Mouse (Mus musculus) hindbrain, embryonic 15.5 days (tissue): ENCODE measurements at regions not wholly inside any gene's neighbourhood (a gene's known extent, or its start where the extent isn't known, plus 50 kb on each side); places are given as distances from the start of the nearest gene placed in this dataset.

ENCODE experiments used
- ATAC-seq: fragments of 200-750 bp; cut with Nextera tagmentation; 2 replicates; pipeline ENCODE4 v1.8.0; 2017; ENCODE audit warnings: low read depth, moderate number of reproducible peaks, moderate TSS enrichment; ENCODE audit not compliant: low FRiP score
- H3K27ac ChIP-seq: fragments of 300-500 bp; sonication (generic); replicated peaks from 2 replicates; pipeline ENCODE4 v1.5.1; 2015; ENCODE audit warnings: mild to moderate bottlenecking, inconsistent platforms
- H3K27me3 ChIP-seq: fragments of 300-500 bp; sonication (generic); 2 replicates; pipeline ENCODE4 v1.6.1; 2015; ENCODE audit warnings: control low read depth, inconsistent platforms
- H3K36me3 ChIP-seq: fragments of 300-500 bp; sonication (generic); 2 replicates; pipeline ENCODE4 v1.6.1; 2015; ENCODE audit warnings: control low read depth, inconsistent platforms
- H3K4me1 ChIP-seq: fragments of 300-500 bp; sonication (generic); replicated peaks from 2 replicates; pipeline ENCODE4 v1.6.1; 2015; ENCODE audit warnings: control low read depth, inconsistent platforms
- H3K4me2 ChIP-seq: fragments of 300-500 bp; sonication (generic); 2 replicates; pipeline ENCODE4 v1.6.1; 2015; ENCODE audit warnings: moderate library complexity, mild to moderate bottlenecking, inconsistent platforms
- H3K4me3 ChIP-seq: fragments of 300-500 bp; sonication (generic); 2 replicates; pipeline ENCODE4 v1.5.1; 2015; ENCODE audit warnings: mild to moderate bottlenecking, inconsistent platforms
- H3K9ac ChIP-seq: fragments of 300-500 bp; sonication (generic); 2 replicates; pipeline ENCODE4 v1.6.1; 2015; ENCODE audit warnings: inconsistent platforms
- H3K9me3 ChIP-seq: fragments of 300-500 bp; sonication (generic); 2 replicates; pipeline ENCODE4 v1.6.1; 2016; ENCODE audit warnings: control low read depth, inconsistent platforms
- WGBS: fragments of 180-500 bp; shearing (Covaris S2); methylation state at CpG from one replicate; pipeline ENCODE4 v1.1.7; 2015; 5-methylcytosine and 5-hydroxymethylcytosine counted together

DNA sequence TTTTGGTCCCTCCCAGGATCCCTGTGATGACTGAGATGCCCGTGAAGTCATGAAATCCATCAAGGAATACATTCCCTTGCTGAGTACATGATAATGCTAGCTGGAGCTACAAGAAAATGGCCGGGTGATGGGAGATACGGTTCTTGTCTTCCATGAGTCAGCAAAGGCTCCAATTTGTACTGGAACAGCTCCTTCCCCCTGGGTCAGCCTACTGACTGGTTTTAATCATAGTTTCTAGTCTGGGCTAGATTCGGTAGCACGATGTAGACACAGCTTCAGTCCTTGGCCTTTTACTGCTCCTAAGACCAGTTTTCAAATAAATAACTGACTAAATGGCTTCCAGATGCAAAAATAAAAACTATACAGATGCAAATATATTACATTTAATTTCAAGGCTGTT is 557.5 kb downstream of the Epha4 start:
- no peak for ATAC-seq
- no peaks in the 10 kb centered on the region for H3K9me3 ChIP-seq
- no peak overlapping the region for H3K9ac ChIP-seq
- no peak overlapping the region for H3K4me3 ChIP-seq
- 76% methylated on average over 5 of the region's 5 CpGs for WGBS
- H3K36me3 ChIP-seq: no peaks in the 10 kb centered on the region
- no peak overlapping the region for H3K27ac ChIP-seq
- no peaks in the 10 kb centered on the region for H3K27me3 ChIP-seq
- H3K4me2 ChIP-seq: no peak overlapping the region
- H3K4me1 ChIP-seq: no peaks in the 10 kb centered on the region

DNA sequence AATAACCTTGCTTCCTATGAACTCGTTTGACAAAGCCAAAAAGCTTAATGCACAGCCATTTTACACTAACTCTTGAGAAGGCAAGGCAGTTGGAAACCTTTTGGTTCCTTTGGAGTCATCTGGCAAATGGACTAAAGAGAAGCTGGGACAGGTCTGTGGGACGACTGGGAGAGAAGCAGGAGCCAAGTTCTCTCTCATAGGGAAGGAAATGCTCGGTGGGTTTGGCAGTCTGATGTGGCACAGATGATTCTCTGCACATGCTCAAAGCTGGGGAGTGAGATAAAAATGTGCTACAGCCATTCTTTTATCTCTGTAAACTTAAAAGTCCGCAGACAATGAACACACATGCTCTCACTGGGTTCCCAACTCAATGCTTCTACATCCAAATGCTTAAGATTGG is 556.2 kb downstream of the Epha4 start:
- no peaks in the 10 kb centered on the region for H3K27me3 ChIP-seq
- H3K4me1 ChIP-seq: no peaks in the 10 kb centered on the region
- no peak overlapping the region for H3K27ac ChIP-seq
- H3K4me3 ChIP-seq: no peak overlapping the region
- no peak overlapping the region for H3K9ac ChIP-seq
- H3K36me3 ChIP-seq: no peaks in the 10 kb centered on the region
- no peaks in the 10 kb centered on the region for H3K9me3 ChIP-seq
- no peak for ATAC-seq
- H3K4me2 ChIP-seq: no peak overlapping the region
- WGBS: 74% methylated on average over 4 of the region's 4 CpGs

DNA sequence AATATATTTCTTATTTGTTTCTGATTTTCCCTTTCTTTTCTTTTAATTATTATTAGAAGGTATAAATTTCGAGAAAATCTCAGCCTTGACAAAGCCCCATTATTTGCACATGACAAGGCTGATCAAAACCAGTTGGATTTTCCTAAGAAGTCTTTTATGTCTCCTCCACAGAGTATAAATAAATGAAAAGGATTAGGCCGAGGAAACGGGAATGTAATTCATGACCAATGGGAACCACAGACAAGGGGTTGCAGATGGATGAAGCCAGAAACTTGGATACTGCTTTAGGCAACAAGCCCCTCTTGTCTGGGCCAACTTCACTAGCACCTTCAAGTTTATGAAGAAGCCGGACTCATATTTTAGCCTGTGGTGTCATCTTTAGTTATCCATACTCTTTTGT is 542.4 kb downstream of the Epha4 start:
- no peaks in the 10 kb centered on the region for H3K27me3 ChIP-seq
- no peaks in the 10 kb centered on the region for H3K9me3 ChIP-seq
- no peak overlapping the region for H3K4me2 ChIP-seq
- H3K4me3 ChIP-seq: no peak overlapping the region
- no peaks in the 10 kb centered on the region for H3K36me3 ChIP-seq
- 68% methylated on average over 4 of the region's 4 CpGs for WGBS
- no peak overlapping the region for H3K9ac ChIP-seq
- H3K4me1 ChIP-seq: no peaks in the 10 kb centered on the region
- no peak for ATAC-seq
- no peak overlapping the region for H3K27ac ChIP-seq

DNA sequence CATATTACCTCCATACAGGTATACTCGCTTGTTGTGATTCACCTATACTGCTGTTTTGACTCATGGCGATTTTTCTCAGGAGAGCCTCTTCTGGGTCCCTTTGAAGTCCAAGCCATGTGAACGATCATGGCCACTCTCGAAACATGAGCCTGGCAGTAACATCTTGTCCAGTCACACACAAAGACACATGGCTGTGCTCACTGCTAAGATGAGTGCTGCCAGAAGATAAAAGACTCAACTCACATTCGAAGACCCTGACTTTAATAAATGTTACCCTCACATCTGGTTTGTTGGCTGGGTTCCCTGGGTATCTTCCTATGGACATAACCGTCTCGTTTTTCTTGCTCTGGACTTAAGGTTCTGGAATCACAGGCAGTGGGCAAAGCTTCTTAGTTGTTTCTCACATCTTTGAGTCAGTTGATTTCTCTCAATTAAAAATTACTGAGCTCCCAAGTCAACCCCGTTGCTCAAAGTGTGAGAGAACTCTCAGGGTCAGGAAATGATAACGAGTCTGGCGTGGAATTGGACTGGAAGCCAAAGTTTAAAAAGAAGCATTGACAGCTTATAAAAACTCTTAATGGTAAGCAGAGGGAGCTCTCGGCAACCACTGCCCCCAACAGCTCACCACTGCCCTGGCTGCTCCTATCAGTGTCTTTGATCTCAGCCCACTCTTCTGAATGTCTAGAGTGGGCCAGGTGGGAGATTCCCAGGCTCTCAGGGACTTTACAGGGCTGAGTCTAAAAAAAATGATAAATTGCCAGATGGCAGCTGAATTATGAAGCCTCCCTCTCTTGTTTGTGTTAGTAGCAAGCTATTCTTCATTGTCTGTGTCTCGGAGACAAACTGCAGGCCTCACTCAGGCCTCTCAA is 539.6 kb downstream of the Epha4 start:
- Histone ChIP-seq H3K4me2 (no peak overlapping the region), H3K27me3 (no peaks in the 10 kb centered on the region), H3K4me1 (no peaks in the 10 kb centered on the region), H3K27ac (no peak overlapping the region), H3K36me3 (no peaks in the 10 kb centered on the region), H3K9ac (no peak overlapping the region), H3K9me3 (no peaks in the 10 kb centered on the region), H3K4me3 (no peak overlapping the region)
- no peak for ATAC-seq
- 71% methylated on average over 12 of the region's 12 CpGs for WGBS

DNA sequence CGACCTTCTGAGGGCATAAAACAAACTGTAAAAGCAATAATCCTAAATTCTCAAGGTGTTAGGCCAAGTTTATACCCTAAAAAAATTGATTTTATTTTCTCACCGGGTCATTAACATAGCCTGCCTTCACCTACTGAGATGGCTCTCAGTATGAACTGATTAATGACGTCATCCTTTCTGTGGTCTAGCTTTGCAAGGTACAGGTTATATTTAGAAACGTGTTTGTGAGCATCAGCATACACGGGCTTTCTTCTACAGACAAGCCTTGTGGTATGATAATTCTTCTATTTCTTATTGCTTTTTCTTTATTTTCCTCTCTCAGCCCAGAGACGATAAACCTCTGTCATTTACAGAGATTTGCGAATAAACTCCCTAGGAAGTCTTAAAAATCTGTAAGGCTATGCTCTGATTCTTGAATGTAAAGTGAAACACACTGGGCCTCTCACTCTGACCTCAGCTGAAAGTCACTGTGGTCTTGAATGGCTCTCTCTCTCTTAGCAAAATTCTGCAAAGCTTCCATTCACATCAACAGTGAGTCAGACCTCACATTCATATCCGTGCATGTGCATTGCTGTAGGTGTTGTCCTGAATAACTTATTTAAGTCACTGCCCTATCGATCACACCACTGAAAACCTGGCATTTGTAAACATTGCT is 534.3 kb downstream of the Epha4 start:
- Histone ChIP-seq H3K36me3 (no peaks in the 10 kb centered on the region), H3K27ac (no peak overlapping the region), H3K4me1 (no peaks in the 10 kb centered on the region), H3K4me2 (no peak overlapping the region), H3K9me3 (no peaks in the 10 kb centered on the region), H3K9ac (no peak overlapping the region), H3K4me3 (no peak overlapping the region), H3K27me3 (no peaks in the 10 kb centered on the region)
- ATAC-seq: no peak
- WGBS: 80% methylated on average over 9 of the region's 9 CpGs

DNA sequence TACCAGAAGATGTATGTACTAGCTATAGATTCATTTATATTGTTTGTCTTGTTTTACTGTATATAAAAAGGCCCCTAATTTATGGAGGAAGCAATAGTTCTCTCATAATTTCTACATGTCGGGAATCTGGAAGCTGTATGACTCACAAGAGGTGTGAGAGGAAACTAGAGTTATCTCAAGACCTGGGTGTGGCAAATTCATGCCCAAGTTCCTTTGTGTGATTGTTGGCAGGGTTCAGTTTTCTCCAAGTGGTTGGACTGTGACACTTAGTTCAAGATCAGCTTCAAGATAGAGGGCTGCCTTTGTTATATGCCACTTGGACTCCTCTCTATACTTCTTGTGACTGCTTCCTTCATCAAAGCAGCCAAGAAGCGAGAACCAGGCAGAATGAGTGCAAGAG is 521.1 kb downstream of the Epha4 start:
- no peak overlapping the region for H3K4me2 ChIP-seq
- H3K36me3 ChIP-seq: no peaks in the 10 kb centered on the region
- no peak overlapping the region for H3K9ac ChIP-seq
- H3K27ac ChIP-seq: no peak overlapping the region
- ATAC-seq: no peak
- H3K4me3 ChIP-seq: no peak overlapping the region
- H3K4me1 ChIP-seq: no peaks in the 10 kb centered on the region
- 89% methylated on average over 2 of the region's 2 CpGs for WGBS
- no peaks in the 10 kb centered on the region for H3K9me3 ChIP-seq
- no peaks in the 10 kb centered on the region for H3K27me3 ChIP-seq

DNA sequence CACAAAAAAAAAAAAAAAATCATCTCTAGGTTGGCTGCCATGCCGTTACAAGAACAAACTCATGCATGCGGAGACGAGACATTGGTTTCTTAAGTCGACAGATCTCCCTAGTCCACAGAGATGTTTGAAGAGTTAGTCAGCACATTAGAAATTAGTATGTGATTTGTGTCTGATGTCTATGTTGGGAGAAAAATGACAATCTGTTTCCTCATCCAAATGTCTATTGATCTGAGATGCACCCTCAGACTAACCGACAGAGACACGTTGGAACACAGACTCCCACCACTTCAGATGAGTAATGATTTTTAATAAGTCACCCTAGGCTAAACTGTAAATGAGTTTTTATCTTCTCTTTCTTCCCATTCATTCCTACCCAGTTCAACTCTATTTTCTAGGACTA is 506.9 kb downstream of the Epha4 start:
- H3K27ac ChIP-seq: no peak overlapping the region
- no peak overlapping the region for H3K4me3 ChIP-seq
- no peak overlapping the region for H3K4me2 ChIP-seq
- WGBS: 85% methylated on average over 6 of the region's 6 CpGs
- H3K27me3 ChIP-seq: no peaks in the 10 kb centered on the region
- peaks cover 12% of the 10 kb centered on the region; the same call in 1 of the 2 replicates for H3K4me1 ChIP-seq
- no peak for ATAC-seq
- H3K9ac ChIP-seq: no peak overlapping the region
- H3K36me3 ChIP-seq: no peaks in the 10 kb centered on the region
- H3K9me3 ChIP-seq: no peaks in the 10 kb centered on the region

DNA sequence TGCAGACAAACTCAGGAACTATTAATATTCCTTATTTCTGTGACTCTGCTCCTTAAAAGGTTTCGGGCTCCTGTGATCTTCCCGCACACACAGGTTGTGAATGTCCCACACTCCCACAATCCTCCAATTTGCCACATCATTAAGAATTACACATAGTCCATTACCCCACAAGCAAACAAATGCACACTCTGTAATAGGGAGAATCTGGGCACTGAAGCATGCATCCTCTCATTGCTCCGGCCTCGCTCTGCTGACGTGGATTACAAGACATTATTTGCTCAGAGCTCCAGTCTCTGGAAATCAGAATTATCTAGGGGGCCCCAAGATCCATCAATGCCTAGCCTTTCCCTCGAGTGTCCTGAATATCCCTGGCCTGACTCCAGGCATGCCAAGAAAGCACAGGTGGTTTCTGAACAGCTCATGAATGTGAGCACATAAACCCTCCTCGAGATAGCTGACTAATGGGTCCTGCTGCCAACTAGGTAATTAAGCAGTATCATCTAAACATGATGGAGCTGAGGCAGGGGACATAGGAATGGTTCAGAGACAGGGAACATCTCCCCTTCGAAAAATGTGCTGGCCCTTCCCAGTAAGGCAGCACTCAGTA is 504.2 kb downstream of the Epha4 start:
- H3K9me3 ChIP-seq: no peaks in the 10 kb centered on the region
- peaks cover 12% of the 10 kb centered on the region; the same call in 1 of the 2 replicates for H3K4me1 ChIP-seq
- 0 out of 2 replicates have a peak, but pooled peaks have one; percentile 54 for ATAC-seq
- no peak overlapping the region for H3K9ac ChIP-seq
- no peaks in the 10 kb centered on the region for H3K36me3 ChIP-seq
- no peak overlapping the region for H3K27ac ChIP-seq
- no peak overlapping the region for H3K4me3 ChIP-seq
- H3K4me2 ChIP-seq: no peak overlapping the region
- H3K27me3 ChIP-seq: no peaks in the 10 kb centered on the region
- WGBS: 38% methylated on average over 8 of the region's 8 CpGs

DNA sequence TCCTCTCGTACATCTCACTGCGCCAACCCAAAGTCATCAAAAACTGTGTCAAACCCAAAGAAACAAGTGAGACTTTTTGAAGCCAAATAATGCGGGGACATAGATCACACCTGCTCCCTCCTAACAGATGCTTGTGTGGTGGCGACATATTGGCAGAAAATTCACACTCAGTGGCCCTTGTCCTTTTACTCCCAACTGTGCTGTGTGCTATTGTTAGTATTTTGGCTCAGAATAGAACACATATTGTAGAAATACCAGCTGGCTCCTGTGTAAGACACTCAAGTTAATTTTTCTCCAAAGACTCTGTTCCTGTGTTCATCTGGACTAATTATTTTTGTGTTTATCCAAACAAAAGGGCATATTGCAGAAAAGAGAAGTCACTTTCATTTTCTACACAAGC is 487.2 kb downstream of the Epha4 start:
- Histone ChIP-seq H3K27me3 (no peaks in the 10 kb centered on the region), H3K4me2 (no peak overlapping the region), H3K4me3 (no peak overlapping the region), H3K4me1 (no peaks in the 10 kb centered on the region), H3K27ac (no peak overlapping the region), H3K36me3 (no peaks in the 10 kb centered on the region), H3K9me3 (no peaks in the 10 kb centered on the region), H3K9ac (no peak overlapping the region)
- 76% methylated on average over 4 of the region's 4 CpGs for WGBS
- ATAC-seq: no peak

DNA sequence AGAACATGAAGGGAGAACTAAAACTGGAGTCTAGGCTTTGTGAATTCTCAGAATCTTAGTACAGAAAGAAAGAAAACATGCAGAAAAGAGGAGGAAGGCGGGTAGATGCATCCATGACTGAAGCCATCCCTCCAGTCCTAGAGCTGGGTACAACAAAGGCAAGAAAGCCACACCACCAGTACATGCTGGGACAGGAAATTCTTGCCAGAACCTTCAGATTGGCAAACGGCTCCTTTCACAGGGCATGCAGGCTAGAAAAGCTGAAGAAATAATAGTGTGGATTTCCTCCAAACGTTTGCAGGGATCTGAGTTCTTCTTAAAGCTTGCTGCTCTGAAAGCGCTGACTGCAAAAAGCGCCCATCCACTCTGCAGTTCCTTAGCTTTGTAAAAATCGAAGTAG is 486.7 kb downstream of the Epha4 start:
- WGBS: 84% methylated on average over 6 of the region's 6 CpGs
- H3K27ac ChIP-seq: no peak overlapping the region
- no peak for ATAC-seq
- H3K4me1 ChIP-seq: no peaks in the 10 kb centered on the region
- H3K9me3 ChIP-seq: no peaks in the 10 kb centered on the region
- H3K36me3 ChIP-seq: no peaks in the 10 kb centered on the region
- no peaks in the 10 kb centered on the region for H3K27me3 ChIP-seq
- no peak overlapping the region for H3K4me3 ChIP-seq
- H3K9ac ChIP-seq: no peak overlapping the region
- H3K4me2 ChIP-seq: no peak overlapping the region

DNA sequence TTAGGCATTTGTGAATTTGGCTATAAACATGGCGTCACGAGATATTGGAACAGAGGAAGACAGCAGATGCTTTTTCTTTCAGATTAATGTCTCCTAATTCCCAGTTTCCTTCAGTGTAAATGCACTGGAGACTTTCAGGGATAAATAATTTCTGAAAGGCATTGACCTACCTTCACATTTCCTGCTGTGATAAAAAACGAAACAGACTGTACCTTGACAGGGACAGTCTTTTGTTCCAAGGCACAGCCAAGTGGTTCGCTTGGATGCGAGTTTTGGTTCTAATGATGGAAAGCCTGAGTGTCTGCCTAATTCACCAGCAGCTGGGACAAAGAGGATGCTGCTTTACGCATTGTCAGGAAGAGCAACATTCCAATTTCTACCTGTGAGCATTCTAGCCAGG is 485.8 kb downstream of the Epha4 start:
- Histone ChIP-seq H3K4me1 (no peaks in the 10 kb centered on the region), H3K4me2 (no peak overlapping the region), H3K4me3 (no peak overlapping the region), H3K27ac (no peak overlapping the region), H3K9ac (no peak overlapping the region), H3K36me3 (no peaks in the 10 kb centered on the region), H3K9me3 (no peaks in the 10 kb centered on the region), H3K27me3 (no peaks in the 10 kb centered on the region)
- 80% methylated on average over 6 of the region's 6 CpGs for WGBS
- ATAC-seq: no peak

DNA sequence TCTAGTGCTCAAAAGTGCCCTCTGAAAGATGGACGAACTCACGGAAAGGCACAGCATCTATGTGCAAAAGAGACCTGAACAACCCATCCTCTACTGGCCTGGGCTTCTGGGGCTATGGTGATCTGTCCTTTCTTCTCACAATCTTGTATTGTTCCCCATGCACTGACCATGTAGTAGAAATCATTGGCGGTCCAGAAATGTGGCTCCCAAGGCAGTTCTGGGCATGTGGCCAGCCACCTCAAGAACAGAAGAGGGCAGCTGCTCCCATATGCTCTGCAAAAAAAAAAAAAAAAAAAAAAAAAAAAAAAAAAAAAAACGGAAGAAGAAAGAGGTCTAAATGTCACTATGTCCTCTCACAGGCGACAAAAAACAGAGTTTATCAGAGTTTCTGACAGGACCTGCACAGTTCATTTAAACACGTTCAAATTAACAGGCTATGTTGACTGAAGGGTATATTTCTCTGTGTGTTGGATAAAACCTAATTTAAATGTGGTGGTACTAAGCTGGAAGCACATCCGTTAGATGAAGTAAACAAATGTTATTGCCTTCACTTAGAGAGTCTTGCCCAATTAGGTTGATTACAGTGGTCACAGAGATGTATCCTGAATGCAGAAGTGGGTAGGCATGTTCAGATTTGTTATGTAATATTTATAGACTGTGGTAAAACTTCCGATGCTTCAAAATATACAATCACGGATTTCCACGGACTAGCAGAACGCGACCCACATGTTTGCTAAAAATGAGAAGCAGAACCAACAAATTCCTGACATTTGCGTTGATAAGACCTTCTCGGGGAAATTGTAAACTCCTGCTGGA is 470.9 kb downstream of the Epha4 start:
- no peak overlapping the region for H3K4me3 ChIP-seq
- no peaks in the 10 kb centered on the region for H3K36me3 ChIP-seq
- H3K9ac ChIP-seq: no peak overlapping the region
- H3K27ac ChIP-seq: no peak overlapping the region
- 80% methylated on average over 14 of the region's 14 CpGs for WGBS
- no peaks in the 10 kb centered on the region for H3K9me3 ChIP-seq
- no peak for ATAC-seq
- H3K27me3 ChIP-seq: no peaks in the 10 kb centered on the region
- H3K4me1 ChIP-seq: no peaks in the 10 kb centered on the region
- H3K4me2 ChIP-seq: no peak overlapping the region
